Mouse (Mus musculus) ES-Bruce4 (cell line): ENCODE measurements around the gene Bcl2a1b.
"Not testable (repeated sequence)": the region's sequence is repeated elsewhere in the genome, so short reads cannot be mapped to it uniquely, and the experiment has no call there.

Experiments used
- CTCF ChIP-seq: IDR thresholded peaks from one replicate; pipeline ENCODE4 v1.8.1; 2011; ENCODE audit warnings: low read depth, low read length
- EP300 ChIP-seq: IDR thresholded peaks from 2 replicates; pipeline ENCODE4 v1.6.1; 2011; ENCODE audit warnings: low read depth, low read length; ENCODE audit not compliant: insufficient read depth
- POLR2A ChIP-seq: IDR thresholded peaks from one replicate; pipeline ENCODE4 v1.8.1; 2011; ENCODE audit warnings: low read length; ENCODE audit not compliant: insufficient read depth

- not testable (repeated sequence) for TF ChIP-seq CTCF, POLR2A, EP300
Measured at GRCm38 (mm10) chr9:89237131-89237530, 38.1 kb downstream of the Bcl2a1b start.
